Mouse (Mus musculus): ENCODE data around the gene Tmem230.

Tmem230 gene

GRCm38 (mm10) chr2:132232413-132232945 lies 15.1 kb downstream of the Tmem230 start:
- DNase-seq (ENCODE audit: low read depth), result no peak

GRCm38 (mm10) chr2:132224359-132224758 lies 23.2 kb downstream of the Tmem230 start:
- no peak for DNase-seq (ENCODE audit: low read depth)

- DNase-seq (ENCODE audit: low read depth), result peak; percentile 40
Observed at GRCm38 (mm10) chr2:132221611-132222073, 26.0 kb downstream of the Tmem230 start.

- DNase-seq (ENCODE audit: low read depth), result peak; percentile 71
Observed at GRCm38 (mm10) chr2:132211995-132212656, 35.5 kb downstream of the Tmem230 start.

GRCm38 (mm10) chr2:132210806-132211312 lies 36.7 kb downstream of the Tmem230 start:
- DNase-seq (ENCODE audit: low read depth), result no peak

GRCm38 (mm10) chr2:132208246-132208881 lies 39.2 kb downstream of the Tmem230 start:
- DNase-seq (ENCODE audit: low read depth), result no peak

GRCm38 (mm10) chr2:132206316-132206881 lies 41.2 kb downstream of the Tmem230 start:
- DNase-seq (ENCODE audit: low read depth), result no peak

GRCm38 (mm10) chr2:132205549-132205948 lies 42.1 kb downstream of the Tmem230 start:
- no peak for DNase-seq (ENCODE audit: low read depth)

- DNase-seq (ENCODE audit: low read depth), result no peak
Observed at GRCm38 (mm10) chr2:132203773-132204172, 43.8 kb downstream of the Tmem230 start.

- no peak for DNase-seq (ENCODE audit: low read depth)
Observed at GRCm38 (mm10) chr2:132203186-132203585, 44.4 kb downstream of the Tmem230 start.

GRCm38 (mm10) chr2:132198017-132198933 lies 49.3 kb downstream of the Tmem230 start:
- DNase-seq (ENCODE audit: low read depth), result no peak

GRCm38 (mm10) chr2:132195602-132196001 lies 52.0 kb downstream of the Tmem230 start:
- no peak for DNase-seq (ENCODE audit: low read depth)

GRCm38 (mm10) chr2:132190602-132191161 lies 56.9 kb downstream of the Tmem230 start:
- no peak for DNase-seq (ENCODE audit: low read depth)
